Mouse (Mus musculus) gastrocnemius, postnatal 14 days (tissue): ENCODE measurements at regions not wholly inside any gene's neighbourhood (a gene's known extent, or its start where the extent isn't known, plus 50 kb on each side); places are given as distances from the start of the nearest gene placed in this dataset.

Experiments
- DNase-seq: peaks from one replicate; pipeline ENCODE4 v3.0.0; 2021; ENCODE audit warnings: mixed read lengths
- intact Hi-C: fragments of 180-260 bp; cut with DNase I; formaldehyde crosslinking; loops from one replicate; pipeline ENCODE4 v1.15.1; 2025; ENCODE audit warnings: low total_unique reads

DNA sequence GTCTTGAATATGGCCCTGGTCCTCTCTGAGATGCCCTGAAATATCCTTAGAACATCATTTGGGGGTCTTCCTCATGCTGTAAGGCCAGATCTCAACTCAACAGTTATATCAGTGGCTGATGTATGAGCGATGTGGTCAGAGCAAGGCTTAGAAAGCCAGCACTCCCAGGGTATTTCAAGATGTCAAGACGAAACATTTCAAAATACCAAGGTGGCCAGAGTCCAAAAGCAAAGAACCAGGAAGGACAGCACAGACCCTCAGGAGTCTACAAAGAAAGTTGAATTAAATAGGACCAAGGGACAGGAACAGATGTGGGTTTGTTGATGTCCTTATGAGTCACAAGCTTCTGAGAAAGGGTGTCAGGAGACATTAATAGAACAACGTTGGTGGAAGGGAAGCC is 55.8 kb upstream of the Cplx2 start:
- intact Hi-C loops: no loop called here
- DNase-seq: no peak

DNA sequence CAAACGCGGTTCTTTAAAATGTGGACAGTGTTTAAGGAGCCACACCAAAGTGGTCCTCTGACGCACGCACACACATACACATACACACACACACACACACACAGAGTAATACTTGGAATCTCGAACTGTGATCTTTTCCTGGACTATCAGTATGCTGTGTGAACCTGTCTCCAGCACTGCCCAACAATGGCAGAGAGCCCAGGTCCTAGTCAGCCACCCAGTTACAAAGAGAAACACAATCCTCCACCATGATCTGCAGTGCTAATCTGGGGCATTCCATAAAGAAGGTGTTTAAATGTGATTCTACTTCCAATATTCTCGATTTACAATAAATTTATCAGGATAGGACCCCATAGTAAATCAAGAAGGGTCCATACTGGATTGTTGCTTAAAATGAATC is 54.2 kb upstream of the Cplx2 start:
- intact Hi-C loops: no loop called here
- DNase-seq: no peak

DNA sequence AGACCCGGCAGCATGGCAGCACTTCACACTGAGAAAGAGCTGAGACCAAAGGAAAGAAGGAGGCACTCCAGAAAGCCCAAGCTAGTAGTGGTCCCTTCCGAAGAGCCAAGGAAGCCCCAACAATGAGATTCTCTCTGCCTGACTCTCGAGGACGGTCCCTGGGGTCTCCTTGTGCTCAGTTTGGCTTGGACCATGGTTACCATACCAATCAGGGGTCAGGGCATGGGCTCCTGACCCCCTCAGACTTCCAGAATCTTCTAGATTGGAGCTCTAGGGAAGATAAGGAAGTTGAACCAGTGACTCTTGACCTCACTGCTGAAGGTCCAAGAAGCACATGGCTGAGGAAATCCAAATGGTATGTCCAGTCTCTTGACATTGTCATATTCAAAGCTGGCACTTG is 53.0 kb upstream of the Cplx2 start:
- no peak for DNase-seq
- intact Hi-C loops: no loop called here

DNA sequence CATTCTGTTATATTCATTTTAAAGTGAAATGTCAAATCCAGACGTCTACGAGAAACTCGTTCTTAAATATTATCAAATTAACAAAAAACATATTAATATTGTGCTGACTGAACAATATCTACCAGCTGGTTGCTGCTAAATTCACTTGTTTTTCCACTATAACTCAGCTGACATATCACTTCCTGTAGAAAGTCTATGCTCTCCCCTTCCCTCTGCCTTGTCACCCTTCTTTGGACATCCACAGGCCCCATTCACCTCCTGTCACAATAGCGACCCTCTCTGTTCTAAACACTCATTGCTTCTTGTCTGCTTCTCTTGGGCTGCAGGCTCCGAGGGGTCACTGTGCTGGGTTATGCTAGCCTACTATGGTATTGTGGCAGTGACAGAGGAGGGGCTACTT is 52.5 kb upstream of the Cplx2 start:
- intact Hi-C loops: no loop called here
- no peak for DNase-seq

DNA sequence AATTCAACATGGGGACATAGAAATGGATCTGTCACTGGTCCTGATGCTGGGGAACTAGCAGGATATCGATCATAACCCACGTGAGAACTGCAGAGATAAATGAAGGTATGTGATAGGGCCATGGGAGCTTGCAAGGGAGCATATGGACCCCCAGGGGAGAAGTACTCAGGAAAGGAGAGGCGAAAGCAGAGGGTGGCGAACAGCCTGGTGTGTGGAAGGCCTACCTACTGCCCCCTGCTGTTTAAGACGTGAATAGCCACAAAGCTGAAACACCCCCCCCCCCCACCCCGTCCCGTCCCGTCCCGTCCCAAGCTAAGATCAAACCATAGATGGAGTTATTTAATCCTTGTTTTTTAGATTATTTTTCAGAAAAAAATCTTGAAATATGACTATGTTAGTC is 50.9 kb upstream of the Cplx2 start:
- intact Hi-C loops: loop anchor here (2.0 kb wide), 1 partner anchor 73 kb away; no protein-coding TSS in a partner anchor
- no peak for DNase-seq

DNA sequence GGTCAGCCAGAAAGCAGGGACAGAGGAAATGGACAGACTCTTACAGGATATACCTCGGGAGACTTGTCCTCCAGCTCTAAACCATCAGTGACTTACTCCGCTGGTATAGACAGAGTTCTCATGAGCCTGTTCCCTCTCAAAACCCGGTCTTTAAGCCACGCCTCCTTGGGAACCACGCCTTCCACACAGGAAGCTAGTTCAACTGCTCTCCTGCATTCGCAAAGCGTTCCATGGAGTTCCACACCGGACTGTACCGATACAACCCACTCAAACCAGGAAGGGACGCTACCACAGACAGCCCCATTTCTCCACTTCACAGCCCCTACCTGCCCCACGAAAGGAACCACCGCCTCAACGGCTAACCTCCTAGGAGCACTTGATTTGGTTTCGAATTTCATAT is 50.1 kb upstream of the Cplx2 start:
- no peak for DNase-seq
- intact Hi-C loops: loop anchor here (2.0 kb wide), 1 partner anchor 74 kb away; no protein-coding TSS in a partner anchor
